Mouse (Mus musculus) left cerebral cortex, postnatal 4 days (tissue): ENCODE results near the gene Vmn2r53. TPM values are rescaled to one million over a fixed set of nuclear protein-coding genes. Genes with fewer than 3 reads are reported as not detected.
"Not testable (repeated sequence)": the region's sequence is repeated elsewhere in the genome, so short reads cannot be mapped to it uniquely, and the experiment has no call there.

ENCODE experiments used
- DNase-seq: peaks from one replicate; pipeline ENCODE4 v3.0.0-alpha.2; 2022
- intact Hi-C: fragments of 180-260 bp; cut with DNase I; formaldehyde crosslinking; loops from one replicate; pipeline ENCODE4 v1.15.1; 2025
- total RNA-seq, 2 experiments: library from RNA; stranded (reverse); gene quantifications; 2 replicates each; pipeline ENCODE4 v1.2.3; 2021

Gene Vmn2r53
- under 1 TPM; 0.06 to 0.12 TPM for total RNA-seq

DNA sequence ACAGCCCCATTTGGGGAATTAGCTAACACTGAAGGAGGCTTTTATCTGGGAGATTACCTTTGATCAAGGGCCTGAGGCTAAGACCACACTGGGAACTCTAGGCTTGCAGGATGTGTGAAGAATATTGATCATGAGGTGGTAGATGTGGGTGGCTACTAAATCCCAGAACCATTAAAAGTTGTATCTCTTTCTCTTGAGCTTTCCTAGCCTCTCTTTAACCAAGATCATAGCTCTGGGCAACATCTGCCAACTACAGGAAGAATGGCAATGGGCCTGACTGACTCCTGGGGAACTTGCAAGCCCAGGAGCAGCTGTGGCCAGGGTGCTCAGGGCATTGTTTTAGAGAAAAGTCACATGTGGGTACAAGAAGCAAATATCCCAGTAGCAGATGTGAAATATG is at the start of gene Vmn2r53:
TSS of gene Vmn2r53 (minus strand) at position 101 of the 400 bp plus-strand sequence.
- intact Hi-C loops = no loop called here
- no peak for DNase-seq

DNA sequence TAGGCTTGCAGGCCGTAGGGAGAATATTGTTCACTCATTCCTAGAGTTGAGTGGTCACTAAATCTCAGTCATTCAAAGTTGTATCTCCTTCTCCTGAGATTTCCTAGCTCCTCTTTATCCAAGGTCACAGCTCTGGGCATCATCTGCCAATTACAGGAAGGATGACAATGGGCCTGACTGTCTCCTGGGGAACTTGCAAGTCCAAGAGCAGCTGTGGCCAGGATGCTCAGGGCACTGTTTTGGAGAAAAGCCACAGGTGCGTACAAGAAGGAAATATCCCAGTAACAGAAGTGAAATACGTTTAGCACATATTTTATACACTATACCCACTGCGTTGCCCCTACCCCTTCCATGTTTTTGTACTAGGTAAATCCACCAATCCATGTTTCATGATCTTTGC is 31.6 kb upstream of the Vmn2r53 start, which contains the start of gene Vmn2r54:
TSS of gene Vmn2r54 (minus strand) at position 101 of the 400 bp plus-strand sequence.
- intact Hi-C loops = not testable (repeated sequence)

More for the DNA sequence above, 31.6 kb upstream of the Vmn2r53 start, which contains the start of gene Vmn2r54:
- DNase-seq = not testable (repeated sequence)

Other genes with a start within 250 kb of the Vmn2r53 start
- gene Vmn1r84, start 239.5 kb downstream of the Vmn2r53 start, total RNA-seq = not detected
- 10 to 100 TPM; 10.2 to 11.9 TPM for gene Zfp551, start 186.0 kb downstream of the Vmn2r53 start, total RNA-seq
- 10 to 100 TPM; 22.3 to 25.9 TPM for gene Zfp606, start 130.5 kb downstream of the Vmn2r53 start, total RNA-seq
- not detected for gene 2900092C05Rik, start 96.3 kb downstream of the Vmn2r53 start, total RNA-seq
- not detected for gene Vmn2r54, start 31.5 kb upstream of the Vmn2r53 start, total RNA-seq
- not detected for gene Vmn2r55, start 76.2 kb upstream of the Vmn2r53 start, total RNA-seq
- under 1 TPM in 1 of 2 experiments, not detected in 1; 0.06 TPM for gene Vmn2r56, start 126.2 kb upstream of the Vmn2r53 start, total RNA-seq
- gene Zscan18, start 194.8 kb upstream of the Vmn2r53 start, total RNA-seq = 10 to 100 TPM; 28.0 to 32.9 TPM
- gene Zfp329, start 210.1 kb upstream of the Vmn2r53 start, total RNA-seq = 10 to 100 TPM; 25.9 to 26.3 TPM
- gene Zfp110, start 226.0 kb upstream of the Vmn2r53 start, total RNA-seq = 10 to 100 TPM; 20.7 to 22.7 TPM